Mouse (Mus musculus) heart, embryonic 12.5 days (tissue): ENCODE measurements around the gene Pan3. TPM values are rescaled to one million over a fixed set of nuclear protein-coding genes. Genes with fewer than 3 reads are reported as not detected.

Experiments
- ATAC-seq: fragments of 200-750 bp; cut with Nextera tagmentation; 2 replicates; pipeline ENCODE4 v1.8.0; 2017; ENCODE audit warnings: moderate TSS enrichment, moderate library complexity; ENCODE audit not compliant: insufficient number of reproducible peaks, low FRiP score
- H3K27ac ChIP-seq: fragments of 300-500 bp; sonication (generic); 2 replicates; pipeline ENCODE4 v1.5.1; 2016; ENCODE audit warnings: mild to moderate bottlenecking, moderate library complexity; ENCODE audit not compliant: poor library complexity, severe bottlenecking
- H3K27me3 ChIP-seq: fragments of 300-500 bp; sonication (generic); replicated peaks from 2 replicates; pipeline ENCODE4 v1.6.1; 2016; ENCODE audit warnings: mild to moderate bottlenecking, moderate library complexity
- H3K36me3 ChIP-seq: fragments of 300-500 bp; sonication (generic); 2 replicates; pipeline ENCODE4 v1.6.1; 2016; ENCODE audit warnings: mild to moderate bottlenecking, moderate library complexity
- H3K4me1 ChIP-seq: fragments of 300-500 bp; sonication (generic); replicated peaks from 2 replicates; pipeline ENCODE4 v1.6.1; 2016; ENCODE audit warnings: mild to moderate bottlenecking
- H3K4me2 ChIP-seq: fragments of 300-500 bp; sonication (generic); 2 replicates; pipeline ENCODE4 v1.6.1; 2016; ENCODE audit warnings: mild to moderate bottlenecking, moderate library complexity
- H3K4me3 ChIP-seq: fragments of 300-500 bp; sonication (generic); 2 replicates; pipeline ENCODE4 v1.5.1; 2016; ENCODE audit warnings: mild to moderate bottlenecking
- H3K9ac ChIP-seq: fragments of 300-500 bp; sonication (generic); 2 replicates; pipeline ENCODE4 v1.6.1; 2016; ENCODE audit warnings: mild to moderate bottlenecking, moderate library complexity
- H3K9me3 ChIP-seq: fragments of 300-500 bp; sonication (generic); replicated peaks from 2 replicates; pipeline ENCODE4 v1.6.1; 2016; ENCODE audit warnings: mild to moderate bottlenecking, moderate library complexity
- WGBS: fragments of 180-500 bp; shearing (Covaris S2); methylation state at CpG from one replicate; pipeline ENCODE4 v1.1.7; 2016; 5-methylcytosine and 5-hydroxymethylcytosine counted together
- polyA plus RNA-seq: library from polyadenylated mRNA; unstranded; fragments of >200 nt; fragmentation: Nextera tagmentation; extraction: Ambion mirVana; gene quantifications from 2 replicates; pipeline ENCODE4 v1.2.1, GENCODE M21; 2016

The Pan3 gene
- polyA plus RNA-seq, 1 experiment from 2014 or later: 46.3 TPM

DNA sequence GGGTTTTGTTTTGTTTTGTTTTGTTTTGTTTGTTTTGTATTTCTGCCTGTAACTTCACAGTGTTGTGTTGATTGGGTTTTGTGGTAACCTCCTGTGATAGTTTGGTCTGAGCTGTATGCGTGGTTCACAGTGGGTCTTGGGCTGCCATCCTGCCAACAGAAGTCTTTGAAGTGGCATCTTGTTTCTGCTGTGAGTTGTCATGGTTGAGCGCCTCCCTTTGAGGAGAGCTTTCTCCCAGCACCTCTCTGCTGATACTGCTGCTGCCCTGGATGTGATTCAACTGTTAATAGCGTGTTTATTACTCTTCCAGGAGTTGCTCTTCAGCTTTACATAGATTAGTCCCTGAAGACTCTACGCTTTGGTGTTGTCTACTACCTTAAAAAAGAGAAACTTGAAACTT, 18.6 kb downstream of the Pan3 start:
- no peaks in the 10 kb centered on the region for H3K9me3 ChIP-seq
- no peak overlapping the region for H3K27ac ChIP-seq
- peaks cover 38% of the 10 kb centered on the region for H3K4me1 ChIP-seq
- H3K4me2 ChIP-seq: no peak overlapping the region
- no peak for ATAC-seq
- no peak overlapping the region for H3K4me3 ChIP-seq
- WGBS: 78% methylated on average over 4 of the region's 4 CpGs
- H3K9ac ChIP-seq: no peak overlapping the region
- no peaks in the 10 kb centered on the region for H3K27me3 ChIP-seq
- peaks cover 12% of the 10 kb centered on the region for H3K36me3 ChIP-seq

DNA sequence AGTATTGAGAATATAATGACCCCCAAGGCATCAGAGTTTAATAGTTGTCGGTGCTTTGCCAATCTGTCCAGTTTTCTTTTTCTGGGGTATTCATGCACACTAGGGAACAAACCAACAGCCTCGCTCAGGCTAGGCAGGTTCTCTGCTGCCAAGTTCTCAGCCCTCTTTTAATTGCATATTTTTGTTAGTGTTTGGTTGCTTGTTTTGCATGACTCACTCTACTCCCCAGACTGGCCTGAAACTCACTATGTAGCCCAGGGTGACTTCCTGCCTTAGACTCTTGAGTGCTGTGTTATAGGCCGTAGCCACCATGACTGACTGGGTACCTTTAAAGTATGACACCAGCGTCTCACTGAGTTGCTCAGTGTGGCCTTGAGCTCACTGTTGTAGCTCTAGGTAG, 19.0 kb downstream of the Pan3 start:
- Histone ChIP-seq H3K9me3 (no peaks in the 10 kb centered on the region), H3K36me3 (peaks cover 12% of the 10 kb centered on the region), H3K27ac (no peak overlapping the region), H3K27me3 (no peaks in the 10 kb centered on the region), H3K4me2 (no peak overlapping the region), H3K4me1 (peaks cover 38% of the 10 kb centered on the region), H3K9ac (no peak overlapping the region), H3K4me3 (no peak overlapping the region)
- 87% methylated on average over 4 of the region's 4 CpGs for WGBS
- no peak for ATAC-seq

DNA sequence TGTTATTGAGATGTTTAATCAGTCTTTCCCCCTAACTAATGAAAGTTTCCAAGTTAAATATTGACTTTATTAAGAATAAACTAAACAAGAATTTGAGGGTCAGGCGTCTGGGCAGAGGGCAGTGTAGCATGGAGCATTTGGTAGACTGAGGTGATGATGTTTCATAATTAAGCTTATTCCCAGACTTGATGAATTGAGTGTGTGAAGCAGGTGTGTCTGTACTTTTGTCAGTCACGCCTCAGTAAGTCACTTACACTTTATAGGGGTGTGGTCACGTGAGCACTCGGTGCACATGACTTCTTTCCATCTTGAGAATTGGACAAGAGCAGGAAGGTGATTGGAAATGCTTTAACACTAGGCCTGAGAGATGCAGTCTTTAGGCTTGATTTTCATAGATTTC, 26.5 kb downstream of the Pan3 start:
- no peak overlapping the region for H3K9ac ChIP-seq
- no peak overlapping the region for H3K4me3 ChIP-seq
- H3K36me3 ChIP-seq: peaks cover 28% of the 10 kb centered on the region
- H3K27ac ChIP-seq: no peak overlapping the region
- ATAC-seq: no peak
- H3K4me2 ChIP-seq: no peak overlapping the region
- H3K4me1 ChIP-seq: peaks cover 10% of the 10 kb centered on the region
- no peaks in the 10 kb centered on the region for H3K27me3 ChIP-seq
- no peaks in the 10 kb centered on the region for H3K9me3 ChIP-seq
- WGBS: 84% methylated on average over 4 of the region's 4 CpGs

- Histone ChIP-seq H3K4me2 (peak overlapping the region; percentile 33; the same call in 1 of the 2 replicates), H3K4me3 (no peak overlapping the region), H3K9me3 (no peaks in the 10 kb centered on the region), H3K27ac (0 out of 2 replicates have a peak overlapping the region, but pooled peaks have one; percentile 36), H3K9ac (no peak overlapping the region), H3K36me3 (peaks cover 20% of the 10 kb centered on the region), H3K4me1 (peaks cover 23% of the 10 kb centered on the region), H3K27me3 (no peaks in the 10 kb centered on the region)
- ATAC-seq: peak; percentile 71; the same call in 1 of the 2 replicates
- 51% methylated on average over 4 of the region's 4 CpGs for WGBS
These were observed 30.0 kb downstream of the Pan3 start for GRCm38 (mm10) chr5:147459821-147460567.

GRCm38 (mm10) chr5:147463251-147463650, 33.3 kb downstream of the Pan3 start:
- Histone ChIP-seq H3K4me2 (no peak overlapping the region), H3K4me3 (no peak overlapping the region), H3K27me3 (no peaks in the 10 kb centered on the region), H3K36me3 (peaks cover 17% of the 10 kb centered on the region), H3K9ac (no peak overlapping the region), H3K27ac (no peak overlapping the region), H3K9me3 (no peaks in the 10 kb centered on the region), H3K4me1 (peaks cover 19% of the 10 kb centered on the region)
- WGBS: 91% methylated on average over 3 of the region's 3 CpGs
- no peak for ATAC-seq

DNA sequence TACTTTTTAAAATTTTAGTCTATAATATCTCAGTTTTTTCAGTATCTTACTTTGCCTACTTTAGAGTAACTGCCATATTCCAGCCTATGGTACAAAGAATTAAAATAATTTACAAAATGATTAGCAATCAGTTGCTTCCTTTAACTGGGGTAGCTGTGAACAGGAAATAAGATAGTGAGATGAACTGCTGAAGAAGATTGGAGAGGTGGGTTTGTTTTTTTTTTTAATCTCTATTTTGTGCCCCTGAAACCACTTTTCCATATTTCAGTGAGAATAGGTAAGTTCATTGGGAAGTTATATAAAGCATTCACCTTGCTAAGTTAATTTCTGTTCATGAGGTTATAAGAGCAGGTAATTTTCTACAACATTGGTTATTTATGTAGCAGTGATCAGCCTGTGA, 36.4 kb downstream of the Pan3 start:
- no peak for ATAC-seq
- peaks cover 12% of the 10 kb centered on the region for H3K4me1 ChIP-seq

GRCm38 (mm10) chr5:147471163-147471562, 41.2 kb downstream of the Pan3 start:
- ATAC-seq: no peak
- WGBS: 95% methylated on average over 5 of the region's 5 CpGs
- peaks cover 20% of the 10 kb centered on the region for H3K4me1 ChIP-seq
- no peak overlapping the region for H3K4me3 ChIP-seq
- peaks cover 25% of the 10 kb centered on the region for H3K36me3 ChIP-seq
- no peak overlapping the region for H3K27ac ChIP-seq
- no peak overlapping the region for H3K4me2 ChIP-seq
- no peaks in the 10 kb centered on the region for H3K9me3 ChIP-seq
- H3K9ac ChIP-seq: no peak overlapping the region
- no peaks in the 10 kb centered on the region for H3K27me3 ChIP-seq

More for the DNA sequence above, 36.4 kb downstream of the Pan3 start:
- Histone ChIP-seq H3K36me3 (peaks cover 27% of the 10 kb centered on the region), H3K4me3 (no peak overlapping the region), H3K4me2 (no peak overlapping the region), H3K27me3 (no peaks in the 10 kb centered on the region), H3K9me3 (no peaks in the 10 kb centered on the region), H3K9ac (no peak overlapping the region), H3K27ac (no peak overlapping the region)

DNA sequence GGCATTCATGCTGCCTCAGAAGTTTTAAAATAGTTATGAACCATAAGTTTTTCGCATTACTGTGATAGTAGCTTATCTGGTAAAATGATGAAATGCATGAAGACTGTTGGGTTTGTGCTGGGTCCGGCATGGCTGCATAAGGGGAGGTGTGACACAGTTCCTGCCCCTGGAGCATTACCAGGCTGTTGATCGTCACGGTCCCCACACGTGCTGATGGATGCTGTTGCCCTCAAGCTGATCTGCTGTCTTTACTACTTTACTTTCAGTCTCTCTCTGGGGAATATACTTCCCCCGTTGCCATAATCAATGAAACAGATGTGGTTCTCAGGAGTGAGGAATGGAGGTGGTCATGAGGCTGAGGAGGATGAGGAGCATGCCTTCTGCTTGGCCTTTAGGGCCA, 43.1 kb downstream of the Pan3 start:
- no peak overlapping the region for H3K4me2 ChIP-seq
- H3K36me3 ChIP-seq: peaks cover 13% of the 10 kb centered on the region; the same call in 1 of the 2 replicates
- no peaks in the 10 kb centered on the region for H3K9me3 ChIP-seq
- 72% methylated on average over 6 of the region's 6 CpGs for WGBS
- no peaks in the 10 kb centered on the region for H3K27me3 ChIP-seq
- H3K4me1 ChIP-seq: peaks cover 26% of the 10 kb centered on the region
- H3K27ac ChIP-seq: no peak overlapping the region
- no peak overlapping the region for H3K9ac ChIP-seq
- no peak overlapping the region for H3K4me3 ChIP-seq
- no peak for ATAC-seq

DNA sequence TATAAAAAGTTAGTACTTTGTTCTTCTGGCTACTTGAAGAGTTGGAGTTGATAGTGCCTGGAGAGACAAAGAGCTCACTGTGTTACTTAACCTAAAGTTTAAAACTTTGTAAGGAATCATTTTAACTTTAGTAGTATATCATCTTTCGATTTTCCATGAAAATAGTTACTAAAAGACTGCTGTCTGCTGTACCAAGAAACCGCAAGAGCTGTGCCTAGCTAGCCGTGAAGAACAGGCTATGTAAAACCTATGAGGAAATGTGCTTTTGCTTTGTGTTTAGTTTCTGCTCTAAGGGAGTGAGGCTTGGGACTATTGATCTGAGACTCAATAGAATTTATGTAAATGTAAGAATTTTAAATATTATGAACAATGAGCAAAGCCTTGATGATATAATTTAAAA, 43.9 kb downstream of the Pan3 start:
- Histone ChIP-seq H3K9me3 (no peaks in the 10 kb centered on the region), H3K4me3 (no peak overlapping the region), H3K36me3 (peaks cover 13% of the 10 kb centered on the region; the same call in 1 of the 2 replicates), H3K27ac (no peak overlapping the region), H3K4me2 (no peak overlapping the region), H3K9ac (no peak overlapping the region), H3K4me1 (peaks cover 29% of the 10 kb centered on the region), H3K27me3 (no peaks in the 10 kb centered on the region)
- no peak for ATAC-seq
- 88% methylated on average over 3 of the region's 3 CpGs for WGBS

GRCm38 (mm10) chr5:147476109-147476508, 46.1 kb downstream of the Pan3 start:
- Histone ChIP-seq H3K9ac (no peak overlapping the region), H3K36me3 (peaks cover 5% of the 10 kb centered on the region), H3K27me3 (no peaks in the 10 kb centered on the region), H3K4me3 (no peak overlapping the region), H3K4me1 (peaks cover 35% of the 10 kb centered on the region), H3K4me2 (no peak overlapping the region), H3K9me3 (no peaks in the 10 kb centered on the region), H3K27ac (no peak overlapping the region)
- no peak for ATAC-seq
- 86% methylated on average over 5 of the region's 5 CpGs for WGBS

DNA sequence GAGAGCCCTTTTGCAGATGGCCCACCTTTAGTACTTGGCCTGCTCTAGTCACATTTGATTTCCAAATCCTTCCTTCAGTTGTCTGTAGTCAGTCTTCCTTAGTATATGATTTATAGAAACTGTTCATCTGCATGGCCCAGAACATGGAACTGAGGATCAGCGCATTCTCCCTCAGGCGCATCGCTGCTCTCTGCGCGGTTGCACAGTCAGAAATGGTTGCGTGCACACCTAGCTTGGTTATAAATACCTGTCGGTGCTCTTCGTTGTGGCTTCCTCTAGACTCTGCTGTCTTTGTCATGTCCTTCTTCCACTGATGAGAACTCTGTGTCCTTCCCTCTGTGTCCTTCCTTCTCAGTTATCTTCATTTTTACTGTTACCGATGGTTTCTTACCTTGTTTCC, 47.1 kb downstream of the Pan3 start:
- H3K9ac ChIP-seq: no peak overlapping the region
- no peak overlapping the region for H3K27ac ChIP-seq
- no peaks in the 10 kb centered on the region for H3K27me3 ChIP-seq
- H3K4me3 ChIP-seq: no peak overlapping the region
- H3K4me1 ChIP-seq: peaks cover 35% of the 10 kb centered on the region
- no peak overlapping the region for H3K4me2 ChIP-seq
- ATAC-seq: no peak
- H3K36me3 ChIP-seq: no peaks in the 10 kb centered on the region; the same call in 1 of the 2 replicates
- 95% methylated on average over 9 of the region's 9 CpGs for WGBS
- H3K9me3 ChIP-seq: no peaks in the 10 kb centered on the region

- H3K27ac ChIP-seq: no peak overlapping the region
- H3K27me3 ChIP-seq: no peaks in the 10 kb centered on the region
- H3K4me1 ChIP-seq: peaks cover 28% of the 10 kb centered on the region
- WGBS: 96% methylated on average over 2 of the region's 2 CpGs
- H3K9me3 ChIP-seq: no peaks in the 10 kb centered on the region
- no peaks in the 10 kb centered on the region; the same call in 1 of the 2 replicates for H3K36me3 ChIP-seq
- H3K4me2 ChIP-seq: no peak overlapping the region
- no peak for ATAC-seq
- H3K4me3 ChIP-seq: no peak overlapping the region
- H3K9ac ChIP-seq: no peak overlapping the region
These were observed 49.4 kb downstream of the Pan3 start for GRCm38 (mm10) chr5:147479341-147479740.
